Mouse (Mus musculus): ENCODE measurements around the gene Tgfbr3. TPM values are rescaled to one million over a fixed set of nuclear protein-coding genes. Genes with fewer than 3 reads are reported as not detected.

Tgfbr3 gene
- polyA plus RNA-seq, 1 experiment from 2014 or later: 24.4 TPM

- H3K4me3 ChIP-seq (ENCODE audit: low read depth, low read length): peak overlapping the region; percentile 79
- H3K9me3 ChIP-seq (ENCODE audit: control insufficient read depth, low read length): no peaks in the 10 kb centered on the region
- peak overlapping the region; percentile 33; the same call in 1 of the 2 replicates for H3K27ac ChIP-seq (ENCODE audit: low read depth)
- H3K4me1 ChIP-seq (replicated peaks; ENCODE audit: control insufficient read depth, insufficient read depth, low read length): peaks cover 14% of the 10 kb centered on the region
- ATAC-seq (replicated peaks; ENCODE audit: low FRiP score, low TSS enrichment, low read depth): no peak
- peak; percentile 78 for DNase-seq (ENCODE audit: low spot score)
- no peaks in the 10 kb centered on the region for H3K36me3 ChIP-seq (ENCODE audit: control insufficient read depth, insufficient read depth, low read length)
- H3K4me2 ChIP-seq (ENCODE audit: low read length): peak overlapping the region; percentile 51
- 23% methylated on average over 6 of the region's 6 CpGs for WGBS
- no peaks in the 10 kb centered on the region for H3K27me3 ChIP-seq (replicated peaks; ENCODE audit: control insufficient read depth, insufficient read depth, low read length)
- H3K9ac ChIP-seq (ENCODE audit: low read length): peak overlapping the region; percentile 77
Observed at GRCm38 (mm10) chr5:107287254-107287907, 2.0 kb downstream of the Tgfbr3 start.

- Histone ChIP-seq H3K4me2 (ENCODE audit: low read length) (no peak overlapping the region), H3K9ac (ENCODE audit: low read length) (no peak overlapping the region), H3K36me3 (ENCODE audit: control insufficient read depth, insufficient read depth, low read length) (no peaks in the 10 kb centered on the region), H3K9me3 (ENCODE audit: control insufficient read depth, low read length) (no peaks in the 10 kb centered on the region), H3K27me3 (replicated peaks; ENCODE audit: control insufficient read depth, insufficient read depth, low read length) (no peaks in the 10 kb centered on the region), H3K4me1 (replicated peaks; ENCODE audit: control insufficient read depth, insufficient read depth, low read length) (peaks cover 14% of the 10 kb centered on the region), H3K4me3 (ENCODE audit: low read depth, low read length) (no peak overlapping the region), H3K27ac (ENCODE audit: low read depth) (no peak overlapping the region)
- DNase-seq (ENCODE audit: low spot score): no peak
- no peak for ATAC-seq (replicated peaks; ENCODE audit: low FRiP score, low TSS enrichment, low read depth)
- WGBS: 76% methylated on average over 6 of the region's 6 CpGs
Observed at GRCm38 (mm10) chr5:107285563-107285962, 3.9 kb downstream of the Tgfbr3 start.

- no peaks in the 10 kb centered on the region for H3K27me3 ChIP-seq (replicated peaks; ENCODE audit: control insufficient read depth, insufficient read depth, low read length)
- WGBS: 60% methylated on average over 10 of the region's 10 CpGs
Observed at GRCm38 (mm10) chr5:107283935-107284524, 5.4 kb downstream of the Tgfbr3 start.

GRCm38 (mm10) chr5:107282561-107283307 lies 6.7 kb downstream of the Tgfbr3 start:
- no peaks in the 10 kb centered on the region for H3K27me3 ChIP-seq (replicated peaks; ENCODE audit: control insufficient read depth, insufficient read depth, low read length)
- H3K4me1 ChIP-seq (replicated peaks; ENCODE audit: control insufficient read depth, insufficient read depth, low read length): peaks cover 9% of the 10 kb centered on the region
- DNase-seq (ENCODE audit: low spot score) (no peak), ATAC-seq (replicated peaks; ENCODE audit: low FRiP score, low TSS enrichment, low read depth) (no peak)
- H3K9ac ChIP-seq (ENCODE audit: low read length): no peak overlapping the region
- H3K4me3 ChIP-seq (ENCODE audit: low read depth, low read length): no peak overlapping the region
- no peaks in the 10 kb centered on the region for H3K36me3 ChIP-seq (ENCODE audit: control insufficient read depth, insufficient read depth, low read length)
- 75% methylated on average over 9 of the region's 9 CpGs for WGBS
- H3K9me3 ChIP-seq (ENCODE audit: control insufficient read depth, low read length): no peaks in the 10 kb centered on the region
- H3K27ac ChIP-seq (ENCODE audit: low read depth): no peak overlapping the region
- no peak overlapping the region for H3K4me2 ChIP-seq (ENCODE audit: low read length)

More at GRCm38 (mm10) chr5:107283935-107284524, 5.4 kb downstream of the Tgfbr3 start:
- H3K27ac ChIP-seq (ENCODE audit: low read depth): no peak overlapping the region
- no peak overlapping the region for H3K4me2 ChIP-seq (ENCODE audit: low read length)
- no peak for ATAC-seq (replicated peaks; ENCODE audit: low FRiP score, low TSS enrichment, low read depth)
- H3K4me1 ChIP-seq (replicated peaks; ENCODE audit: control insufficient read depth, insufficient read depth, low read length): peaks cover 9% of the 10 kb centered on the region
- no peak overlapping the region for H3K4me3 ChIP-seq (ENCODE audit: low read depth, low read length)
- DNase-seq (ENCODE audit: low spot score): no peak
- no peak overlapping the region for H3K9ac ChIP-seq (ENCODE audit: low read length)
- H3K9me3 ChIP-seq (ENCODE audit: control insufficient read depth, low read length): no peaks in the 10 kb centered on the region
- no peaks in the 10 kb centered on the region for H3K36me3 ChIP-seq (ENCODE audit: control insufficient read depth, insufficient read depth, low read length)

- no peak overlapping the region for H3K4me2 ChIP-seq (ENCODE audit: low read length)
- no peaks in the 10 kb centered on the region for H3K9me3 ChIP-seq (ENCODE audit: control insufficient read depth, low read length)
- peaks cover 32% of the 10 kb centered on the region for H3K4me1 ChIP-seq (replicated peaks; ENCODE audit: control insufficient read depth, insufficient read depth, low read length)
- no peak overlapping the region for H3K27ac ChIP-seq (ENCODE audit: low read depth)
- H3K4me3 ChIP-seq (ENCODE audit: low read depth, low read length): no peak overlapping the region
- H3K9ac ChIP-seq (ENCODE audit: low read length): no peak overlapping the region
- H3K36me3 ChIP-seq (ENCODE audit: control insufficient read depth, insufficient read depth, low read length): no peaks in the 10 kb centered on the region
- WGBS: 53% methylated on average over 4 of the region's 4 CpGs
- no peak for ATAC-seq (replicated peaks; ENCODE audit: low FRiP score, low TSS enrichment, low read depth)
- DNase-seq (ENCODE audit: low spot score): no peak
- H3K27me3 ChIP-seq (replicated peaks; ENCODE audit: control insufficient read depth, insufficient read depth, low read length): no peaks in the 10 kb centered on the region
Observed at GRCm38 (mm10) chr5:107279263-107279662, 10.2 kb downstream of the Tgfbr3 start.

GRCm38 (mm10) chr5:107276186-107276585 lies 13.2 kb downstream of the Tgfbr3 start:
- no peak for DNase-seq (ENCODE audit: low spot score)
- Histone ChIP-seq H3K4me1 (replicated peaks; ENCODE audit: control insufficient read depth, insufficient read depth, low read length) (peaks cover 49% of the 10 kb centered on the region), H3K9ac (ENCODE audit: low read length) (no peak overlapping the region), H3K4me2 (ENCODE audit: low read length) (no peak overlapping the region), H3K4me3 (ENCODE audit: low read depth, low read length) (no peak overlapping the region), H3K9me3 (ENCODE audit: control insufficient read depth, low read length) (no peaks in the 10 kb centered on the region), H3K27me3 (replicated peaks; ENCODE audit: control insufficient read depth, insufficient read depth, low read length) (no peaks in the 10 kb centered on the region), H3K27ac (ENCODE audit: low read depth) (peak overlapping the region; percentile 24), H3K36me3 (ENCODE audit: control insufficient read depth, insufficient read depth, low read length) (no peaks in the 10 kb centered on the region; the same call in 1 of the 2 replicates)
- no peak for ATAC-seq (replicated peaks; ENCODE audit: low FRiP score, low TSS enrichment, low read depth)
- WGBS: 36% methylated on average over 3 of the region's 3 CpGs

- peak overlapping the region; percentile 2; the same call in 1 of the 2 replicates for H3K4me2 ChIP-seq (ENCODE audit: low read length)
- H3K4me3 ChIP-seq (ENCODE audit: low read depth, low read length): no peak overlapping the region
- H3K27me3 ChIP-seq (replicated peaks; ENCODE audit: control insufficient read depth, insufficient read depth, low read length): no peaks in the 10 kb centered on the region
- H3K9me3 ChIP-seq (ENCODE audit: control insufficient read depth, low read length): no peaks in the 10 kb centered on the region
- H3K4me1 ChIP-seq (replicated peaks; ENCODE audit: control insufficient read depth, insufficient read depth, low read length): peaks cover 72% of the 10 kb centered on the region
- no peaks in the 10 kb centered on the region; the same call in 1 of the 2 replicates for H3K36me3 ChIP-seq (ENCODE audit: control insufficient read depth, insufficient read depth, low read length)
- 45% methylated on average over 11 of the region's 11 CpGs for WGBS
- H3K9ac ChIP-seq (ENCODE audit: low read length): no peak overlapping the region
- no peak overlapping the region for H3K27ac ChIP-seq (ENCODE audit: low read depth)
- DNase-seq (ENCODE audit: low spot score) (no peak), ATAC-seq (replicated peaks; ENCODE audit: low FRiP score, low TSS enrichment, low read depth) (no peak)
Observed at GRCm38 (mm10) chr5:107272252-107273028, 17.0 kb downstream of the Tgfbr3 start.

GRCm38 (mm10) chr5:107269006-107269328 lies 20.5 kb downstream of the Tgfbr3 start:
- peaks cover 45% of the 10 kb centered on the region for H3K4me1 ChIP-seq (replicated peaks; ENCODE audit: control insufficient read depth, insufficient read depth, low read length)

More at GRCm38 (mm10) chr5:107269006-107269328, 20.5 kb downstream of the Tgfbr3 start:
- peak; percentile 36; the same call in 1 of the 2 replicates for ATAC-seq (replicated peaks; ENCODE audit: low FRiP score, low TSS enrichment, low read depth)
- H3K36me3 ChIP-seq (ENCODE audit: control insufficient read depth, insufficient read depth, low read length): no peaks in the 10 kb centered on the region; the same call in 1 of the 2 replicates
- WGBS: 6% methylated on average over 6 of the region's 6 CpGs
- peak overlapping the region; percentile 75 for H3K27ac ChIP-seq (ENCODE audit: low read depth)
- peak overlapping the region; percentile 32 for H3K4me2 ChIP-seq (ENCODE audit: low read length)
- H3K9ac ChIP-seq (ENCODE audit: low read length): no peak overlapping the region
- no peaks in the 10 kb centered on the region for H3K9me3 ChIP-seq (ENCODE audit: control insufficient read depth, low read length)
- no peaks in the 10 kb centered on the region for H3K27me3 ChIP-seq (replicated peaks; ENCODE audit: control insufficient read depth, insufficient read depth, low read length)
- H3K4me3 ChIP-seq (ENCODE audit: low read depth, low read length): no peak overlapping the region
- no peak for DNase-seq (ENCODE audit: low spot score)
